Mouse (Mus musculus) cerebellum, adult (tissue): ENCODE results near the gene Mgst2.

Source experiments
- ATAC-seq: cut with Nextera tagmentation; 2 replicates; pipeline ENCODE4 v1.9.2; 2017; ENCODE audit warnings: mild to moderate bottlenecking, moderate library complexity, mixed read lengths; ENCODE audit not compliant: insufficient number of reproducible peaks, low FRiP score, low TSS enrichment

Gene Mgst2

GRCm38 (mm10) chr3:51700123-51700522 lies 40.0 kb downstream of the Mgst2 start:
- ATAC-seq: no peak

GRCm38 (mm10) chr3:51700731-51701280 lies 40.6 kb downstream of the Mgst2 start:
- ATAC-seq: no peak

GRCm38 (mm10) chr3:51701281-51701751 lies 41.2 kb downstream of the Mgst2 start:
- ATAC-seq: peak; percentile 95

- ATAC-seq: no peak
Measured at GRCm38 (mm10) chr3:51701950-51702349, 41.8 kb downstream of the Mgst2 start.

GRCm38 (mm10) chr3:51702701-51703286 lies 42.6 kb downstream of the Mgst2 start:
- ATAC-seq: no peak

- ATAC-seq: no peak
Measured at GRCm38 (mm10) chr3:51703478-51703877, 43.3 kb downstream of the Mgst2 start.

GRCm38 (mm10) chr3:51705220-51705619 lies 45.1 kb downstream of the Mgst2 start:
- no peak for ATAC-seq

GRCm38 (mm10) chr3:51708375-51708745 lies 48.2 kb downstream of the Mgst2 start:
- ATAC-seq: no peak

GRCm38 (mm10) chr3:51708746-51709411 lies 48.7 kb downstream of the Mgst2 start:
- ATAC-seq: peak; percentile 91

- ATAC-seq: no peak
Measured at GRCm38 (mm10) chr3:51712382-51712781, 52.2 kb downstream of the Mgst2 start.

GRCm38 (mm10) chr3:51713233-51713632 lies 53.1 kb downstream of the Mgst2 start:
- no peak for ATAC-seq

- ATAC-seq: no peak
Measured at GRCm38 (mm10) chr3:51714469-51714868, 54.3 kb downstream of the Mgst2 start.

- no peak for ATAC-seq
Measured at GRCm38 (mm10) chr3:51717455-51717854, 57.3 kb downstream of the Mgst2 start.

- ATAC-seq: no peak
Measured at GRCm38 (mm10) chr3:51717909-51718308, 57.7 kb downstream of the Mgst2 start.

GRCm38 (mm10) chr3:51719373-51719772 lies 59.2 kb downstream of the Mgst2 start:
- ATAC-seq: no peak

- no peak for ATAC-seq
Measured at GRCm38 (mm10) chr3:51719982-51720381, 59.8 kb downstream of the Mgst2 start.

- ATAC-seq: no peak
Measured at GRCm38 (mm10) chr3:51726257-51726656, 66.1 kb downstream of the Mgst2 start.

- ATAC-seq: no peak
Measured at GRCm38 (mm10) chr3:51727487-51727886, 67.3 kb downstream of the Mgst2 start.

- ATAC-seq: no peak
Measured at GRCm38 (mm10) chr3:51727968-51728367, 67.8 kb downstream of the Mgst2 start.

GRCm38 (mm10) chr3:51728456-51728855 lies 68.3 kb downstream of the Mgst2 start:
- no peak for ATAC-seq

- ATAC-seq: no peak
Measured at GRCm38 (mm10) chr3:51729109-51729918, 69.2 kb downstream of the Mgst2 start.
